Mouse (Mus musculus): ENCODE results near the gene Bach1. TPM values are rescaled to one million over a fixed set of nuclear protein-coding genes. Genes with fewer than 3 reads are reported as not detected.

Gene Bach1
- polyA plus RNA-seq, 2 experiments: 13.3 to 16.1 TPM

DNA sequence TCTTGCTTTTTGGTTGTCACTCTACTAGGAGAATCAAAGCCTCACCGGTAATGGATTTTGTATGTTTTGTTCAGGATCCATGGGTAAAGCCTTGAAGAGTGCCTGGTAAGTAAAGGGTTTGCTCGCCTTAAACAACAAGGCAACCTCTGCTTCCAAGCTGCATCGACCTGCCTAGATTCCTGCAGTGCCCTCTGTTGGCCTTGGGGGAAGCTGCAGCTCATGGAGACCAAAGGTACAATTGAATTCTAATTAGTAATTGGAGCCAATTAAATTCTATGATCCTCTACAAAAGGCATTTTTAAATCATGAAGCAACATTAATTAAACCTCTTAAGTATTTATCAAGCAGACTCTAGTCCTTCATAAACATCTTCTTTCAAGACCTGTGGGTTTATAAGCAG lies 75.7 kb downstream of the Bach1 start:
- ATAC-seq (ENCODE audit: low FRiP score, low read depth): no peak
- Histone ChIP-seq H3K9ac (ENCODE audit: low read depth, low read length, severe bottlenecking) (no peak overlapping the region), H3K4me3 (replicated peaks; ENCODE audit: low read length) (no peak overlapping the region), H3K27me3 (ENCODE audit: control insufficient read depth, insufficient read depth, low read length) (no peaks in the 10 kb centered on the region), H3K27ac (replicated peaks; ENCODE audit: low read depth, low read length) (no peak overlapping the region), H3K4me1 (ENCODE audit: control insufficient read depth, insufficient read depth, low read length) (no peaks in the 10 kb centered on the region), H3K9me3 (ENCODE audit: control insufficient read depth, low read length) (no peaks in the 10 kb centered on the region), H3K4me2 (replicated peaks; ENCODE audit: low read depth, low read length, severe bottlenecking) (no peak overlapping the region), H3K36me3 (ENCODE audit: control insufficient read depth, insufficient read depth, low read length) (no peaks in the 10 kb centered on the region)
- DNase-seq (ENCODE audit: low spot score): no peak
- 71% methylated on average over 3 of the region's 3 CpGs for WGBS
- no peak for TF ChIP-seq POLR2A (IDR thresholded peaks at IDR 0.05; ENCODE audit: borderline replicate concordance, extremely low read depth, insufficient read depth, insufficient read length)

DNA sequence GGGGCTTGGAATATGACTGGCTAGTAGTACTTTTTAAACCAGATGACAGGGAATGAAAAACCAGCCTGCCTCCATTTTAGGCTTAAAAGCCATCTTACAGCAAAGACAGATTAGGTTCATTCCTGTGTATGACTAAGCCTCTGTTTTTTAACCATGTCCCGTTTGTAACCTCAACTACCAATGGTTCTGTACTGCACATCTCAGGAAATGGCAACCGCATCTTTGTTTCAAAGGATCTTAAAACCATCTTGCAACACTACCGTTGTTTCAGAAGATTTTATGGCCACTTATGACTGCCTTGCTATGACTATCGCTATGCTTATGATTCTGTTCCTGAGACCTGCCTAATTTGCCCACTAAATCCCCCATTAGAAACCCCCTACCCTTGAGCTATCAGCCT lies 78.6 kb downstream of the Bach1 start:
- H3K9me3 ChIP-seq (ENCODE audit: control insufficient read depth, low read length): no peaks in the 10 kb centered on the region
- no peaks in the 10 kb centered on the region for H3K27me3 ChIP-seq (ENCODE audit: control insufficient read depth, insufficient read depth, low read length)
- H3K9ac ChIP-seq (ENCODE audit: low read depth, low read length, severe bottlenecking): no peak overlapping the region
- no peak overlapping the region for H3K4me2 ChIP-seq (replicated peaks; ENCODE audit: low read depth, low read length, severe bottlenecking)
- DNase-seq (ENCODE audit: low spot score) (no peak), ATAC-seq (ENCODE audit: low FRiP score, low read depth) (no peak)
- no peaks in the 10 kb centered on the region for H3K4me1 ChIP-seq (ENCODE audit: control insufficient read depth, insufficient read depth, low read length)
- H3K27ac ChIP-seq (replicated peaks; ENCODE audit: low read depth, low read length): no peak overlapping the region
- no peaks in the 10 kb centered on the region for H3K36me3 ChIP-seq (ENCODE audit: control insufficient read depth, insufficient read depth, low read length)
- WGBS: 81% methylated on average over 4 of the region's 4 CpGs
- TF ChIP-seq POLR2A (IDR thresholded peaks at IDR 0.05; ENCODE audit: borderline replicate concordance, extremely low read depth, insufficient read depth, insufficient read length): no peak
- no peak overlapping the region for H3K4me3 ChIP-seq (replicated peaks; ENCODE audit: low read length)

DNA sequence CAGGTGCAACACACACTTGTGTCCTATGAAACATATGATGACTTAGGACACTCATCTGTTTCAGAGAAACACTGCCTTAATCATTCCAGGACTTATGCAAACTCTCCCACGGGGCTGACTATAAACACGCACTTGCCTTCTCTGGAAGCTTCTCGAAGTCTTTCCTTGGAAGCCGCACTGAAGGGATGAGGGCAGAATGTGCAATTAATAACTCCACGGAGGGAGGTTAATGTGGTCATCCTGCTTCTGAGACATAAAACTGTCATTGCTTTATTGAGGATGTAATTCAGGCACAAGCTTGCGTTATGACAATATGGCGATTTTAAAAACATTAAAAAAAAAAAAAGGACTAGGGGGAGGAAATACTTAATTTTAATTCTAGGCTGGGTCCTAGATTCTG lies 82.9 kb downstream of the Bach1 start:
- no peaks in the 10 kb centered on the region for H3K36me3 ChIP-seq (ENCODE audit: control insufficient read depth, insufficient read depth, low read length)
- 30% methylated on average over 7 of the region's 7 CpGs for WGBS
- no peaks in the 10 kb centered on the region for H3K9me3 ChIP-seq (ENCODE audit: control insufficient read depth, low read length)
- no peak overlapping the region for H3K4me3 ChIP-seq (replicated peaks; ENCODE audit: low read length)
- DNase-seq (ENCODE audit: low spot score): no peak
- no peak for TF ChIP-seq POLR2A (IDR thresholded peaks at IDR 0.05; ENCODE audit: borderline replicate concordance, extremely low read depth, insufficient read depth, insufficient read length)
- no peaks in the 10 kb centered on the region for H3K27me3 ChIP-seq (ENCODE audit: control insufficient read depth, insufficient read depth, low read length)
- H3K4me1 ChIP-seq (ENCODE audit: control insufficient read depth, insufficient read depth, low read length): peaks cover 3% of the 10 kb centered on the region; the same call in 1 of the 2 replicates
- no peak overlapping the region for H3K9ac ChIP-seq (ENCODE audit: low read depth, low read length, severe bottlenecking)
- H3K27ac ChIP-seq (replicated peaks; ENCODE audit: low read depth, low read length): no peak overlapping the region
- ATAC-seq (ENCODE audit: low FRiP score, low read depth): peak; percentile 35; the same call in 1 of the 2 replicates
- H3K4me2 ChIP-seq (replicated peaks; ENCODE audit: low read depth, low read length, severe bottlenecking): no peak overlapping the region

Other genes with a start within 250 kb of the Bach1 start
- gene Usp16, start 244.2 kb upstream of the Bach1 start, polyA plus RNA-seq (2012; rRNA removed): 50.8 and 63.4 TPM in 2 replicates
- gene Usp16, start 244.2 kb upstream of the Bach1 start, polyA plus RNA-seq (2014; fragmentation: Nextera tagmentation; extraction: Ambion mirVana): 52.2 and 58.9 TPM in 2 replicates
- 151 and 190 TPM in 2 replicates for gene Cct8, start 203.1 kb upstream of the Bach1 start, polyA plus RNA-seq (2012; rRNA removed)
- 392 and 395 TPM in 2 replicates for gene Cct8, start 203.1 kb upstream of the Bach1 start, polyA plus RNA-seq (2014; fragmentation: Nextera tagmentation; extraction: Ambion mirVana)
- gene Map3k7cl, start 145.6 kb upstream of the Bach1 start, polyA plus RNA-seq (2012; rRNA removed): 5.8 TPM in 2 replicates
- 0.32 and 1.4 TPM in 2 replicates for gene Map3k7cl, start 145.6 kb upstream of the Bach1 start, polyA plus RNA-seq (2014; fragmentation: Nextera tagmentation; extraction: Ambion mirVana)